Mouse (Mus musculus) hindbrain, embryonic 12.5 days (tissue): ENCODE results near the gene Zzz3. TPM values are rescaled to one million over a fixed set of nuclear protein-coding genes. Genes with fewer than 3 reads are reported as not detected.

Experiments
- polyA plus RNA-seq: library from polyadenylated mRNA; unstranded; fragments of >200 nt; fragmentation: Nextera tagmentation; extraction: Ambion mirVana; gene quantifications from 2 replicates; pipeline ENCODE4 v1.2.1, GENCODE M21; 2016

The Zzz3 gene
- polyA plus RNA-seq, 1 experiment from 2014 or later, result 51.6 TPM

Other genes starting within 250 kb of the Zzz3 start
- gene Gipc2, start 229.2 kb upstream of the Zzz3 start, polyA plus RNA-seq, result 2.6 and 3.3 TPM in 2 replicates
- gene Dnajb4, start 185.2 kb upstream of the Zzz3 start, polyA plus RNA-seq, result 32.3 and 32.9 TPM in 2 replicates
- gene Fubp1, start 185.1 kb upstream of the Zzz3 start, polyA plus RNA-seq, result 359 and 362 TPM in 2 replicates
- gene Nexn, start 129.1 kb upstream of the Zzz3 start, polyA plus RNA-seq, result 5.4 and 12.0 TPM in 2 replicates
- gene Miga1, start 55.1 kb upstream of the Zzz3 start, polyA plus RNA-seq, result 24.0 and 28.0 TPM in 2 replicates
- 78.7 and 87.7 TPM in 2 replicates for gene Usp33, start 49.0 kb upstream of the Zzz3 start, polyA plus RNA-seq